Mouse (Mus musculus): ENCODE measurements around the gene Olfr625-ps1. TPM values are rescaled to one million over a fixed set of nuclear protein-coding genes. Genes with fewer than 3 reads are reported as not detected.

The Olfr625-ps1 gene
- polyA plus RNA-seq, 1 experiment: not detected

DNA sequence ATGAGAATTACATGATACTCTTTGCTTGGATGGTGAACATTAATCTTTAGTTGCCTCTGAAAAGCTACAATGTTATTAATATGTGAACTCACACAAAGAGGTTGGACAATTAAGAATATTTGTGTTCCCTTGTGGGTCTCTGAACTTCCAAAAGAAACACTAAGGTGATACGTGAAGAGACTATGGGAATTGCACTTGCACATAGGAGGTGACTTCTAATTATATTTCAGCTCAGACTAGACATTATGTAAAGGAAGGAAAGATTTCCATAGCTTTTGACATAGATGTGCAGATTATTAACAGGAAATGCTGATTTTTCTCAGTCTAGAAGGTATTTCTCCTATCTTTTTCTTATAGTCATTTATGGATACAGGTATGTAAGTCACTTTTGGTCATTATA, 47.6 kb downstream of the Olfr625-ps1 start, which contains the start of gene Olfr628:
Gene Olfr628 (plus strand): TSS at position 301 of the 400 bp plus-strand sequence.
- H3K4me3 ChIP-seq (replicated peaks; ENCODE audit: extremely low read depth, low read depth, low read length): no peak within 1 kb of the TSS
- TF ChIP-seq POLR2A (IDR thresholded peaks at IDR 0.05; ENCODE audit: borderline replicate concordance, extremely low read depth, low read depth, low read length) (no peak), CTCF (IDR thresholded peaks at IDR 0.05; ENCODE audit: insufficient read depth, low read length) (no peak)
- no peaks in the 10 kb centered on the region for H3K4me1 ChIP-seq (ENCODE audit: control insufficient read depth, insufficient read depth, low read length)
- DNase-seq: no peak
- WGBS: 77% methylated on average over 1 of the region's 1 CpGs

Other genes starting within 250 kb of the Olfr625-ps1 start
- not detected in 2 replicates for gene Olfr605, start 237.3 kb upstream of the Olfr625-ps1 start, polyA plus RNA-seq (2012; rRNA removed)
- gene Olfr606, start 233.7 kb upstream of the Olfr625-ps1 start, polyA plus RNA-seq (2012; rRNA removed): not detected in 2 replicates
- gene Olfr607, start 218.6 kb upstream of the Olfr625-ps1 start, polyA plus RNA-seq (2012; rRNA removed): not detected in 2 replicates
- gene Olfr608, start 212.8 kb upstream of the Olfr625-ps1 start, polyA plus RNA-seq (2012; rRNA removed): not detected in 2 replicates
- gene Olfr609, start 184.7 kb upstream of the Olfr625-ps1 start, polyA plus RNA-seq (2012; rRNA removed): not detected in 2 replicates
- not detected in 2 replicates for gene Olfr610, start 170.6 kb upstream of the Olfr625-ps1 start, polyA plus RNA-seq (2012; rRNA removed)
- not detected in 2 replicates for gene Olfr611, start 161.9 kb upstream of the Olfr625-ps1 start, polyA plus RNA-seq (2012; rRNA removed)
- not detected in 2 replicates for gene Olfr612, start 140.0 kb upstream of the Olfr625-ps1 start, polyA plus RNA-seq (2012; rRNA removed)
- not detected in 2 replicates for gene Olfr613, start 134.6 kb upstream of the Olfr625-ps1 start, polyA plus RNA-seq (2012; rRNA removed)
- not detected in 2 replicates for gene Olfr615, start 126.6 kb upstream of the Olfr625-ps1 start, polyA plus RNA-seq (2012; rRNA removed)
- not detected in 2 replicates for gene Olfr616, start 113.6 kb upstream of the Olfr625-ps1 start, polyA plus RNA-seq (2012; rRNA removed)
- gene Olfr617, start 109.7 kb upstream of the Olfr625-ps1 start, polyA plus RNA-seq (2012; rRNA removed): not detected in 2 replicates
- not detected in 2 replicates for gene Olfr618, start 92.6 kb upstream of the Olfr625-ps1 start, polyA plus RNA-seq (2012; rRNA removed)
- not detected in 2 replicates for gene Olfr619, start 82.1 kb upstream of the Olfr625-ps1 start, polyA plus RNA-seq (2012; rRNA removed)
- not detected in 2 replicates for gene Olfr620, start 70.2 kb upstream of the Olfr625-ps1 start, polyA plus RNA-seq (2012; rRNA removed)
- not detected in 2 replicates for gene Olfr622, start 40.0 kb upstream of the Olfr625-ps1 start, polyA plus RNA-seq (2012; rRNA removed)
- not detected in 2 replicates for gene Olfr623, start 19.0 kb upstream of the Olfr625-ps1 start, polyA plus RNA-seq (2012; rRNA removed)
- gene Olfr624, start 11.5 kb upstream of the Olfr625-ps1 start, polyA plus RNA-seq (2012; rRNA removed): not detected in 2 replicates
- gene Olfr243, start 32.0 kb downstream of the Olfr625-ps1 start, polyA plus RNA-seq (2012; rRNA removed): not detected in 2 replicates
- not detected in 2 replicates for gene Olfr628, start 47.7 kb downstream of the Olfr625-ps1 start, polyA plus RNA-seq (2012; rRNA removed)
- gene Olfr629, start 62.2 kb downstream of the Olfr625-ps1 start, polyA plus RNA-seq (2012; rRNA removed): not detected in 2 replicates
- gene Olfr630, start 74.6 kb downstream of the Olfr625-ps1 start, polyA plus RNA-seq (2012; rRNA removed): not detected in 2 replicates
- gene Olfr69, start 88.9 kb downstream of the Olfr625-ps1 start, polyA plus RNA-seq (2012; rRNA removed): not detected in 2 replicates
- not detected in 2 replicates for gene Olfr68, start 97.0 kb downstream of the Olfr625-ps1 start, polyA plus RNA-seq (2012; rRNA removed)
- not detected in 2 replicates for gene Olfr67, start 109.1 kb downstream of the Olfr625-ps1 start, polyA plus RNA-seq (2012; rRNA removed)
- gene Hbb-bt, start 131.3 kb downstream of the Olfr625-ps1 start, polyA plus RNA-seq (2012; rRNA removed): 1,037 and 2,074 TPM in 2 replicates
- gene Hbb-bs, start 145.4 kb downstream of the Olfr625-ps1 start, polyA plus RNA-seq (2012; rRNA removed): 9,354 and 20,945 TPM in 2 replicates
- gene Hbb-bh2, start 157.8 kb downstream of the Olfr625-ps1 start, polyA plus RNA-seq (2012; rRNA removed): not detected in 2 replicates
- gene Hbb-bh1, start 160.4 kb downstream of the Olfr625-ps1 start, polyA plus RNA-seq (2012; rRNA removed): not detected in 2 replicates
- gene Hbb-y, start 170.5 kb downstream of the Olfr625-ps1 start, polyA plus RNA-seq (2012; rRNA removed): 0.37 TPM in 1 of 2 replicates, not detected in the other
- gene Olfr66, start 203.5 kb downstream of the Olfr625-ps1 start, polyA plus RNA-seq (2012; rRNA removed): not detected in 2 replicates
- gene Olfr64, start 211.8 kb downstream of the Olfr625-ps1 start, polyA plus RNA-seq (2012; rRNA removed): not detected in 2 replicates
- not detected in 2 replicates for gene Olfr65, start 220.8 kb downstream of the Olfr625-ps1 start, polyA plus RNA-seq (2012; rRNA removed)
- not detected in 2 replicates for gene Olfr631, start 246.1 kb downstream of the Olfr625-ps1 start, polyA plus RNA-seq (2012; rRNA removed)

Measured in lung, adult 2 months (tissue).